Mouse (Mus musculus): ENCODE data around the gene Lama4. TPM values are rescaled to one million over a fixed set of nuclear protein-coding genes. Genes with fewer than 3 reads are reported as not detected.
A peak's percentile ranks its signal among the peaks of the same experiment; 100 is the strongest.

Lama4 gene
- total and polyA plus RNA-seq, 3 experiments: 40.7 to 55.4 (median 51.8) TPM

DNA sequence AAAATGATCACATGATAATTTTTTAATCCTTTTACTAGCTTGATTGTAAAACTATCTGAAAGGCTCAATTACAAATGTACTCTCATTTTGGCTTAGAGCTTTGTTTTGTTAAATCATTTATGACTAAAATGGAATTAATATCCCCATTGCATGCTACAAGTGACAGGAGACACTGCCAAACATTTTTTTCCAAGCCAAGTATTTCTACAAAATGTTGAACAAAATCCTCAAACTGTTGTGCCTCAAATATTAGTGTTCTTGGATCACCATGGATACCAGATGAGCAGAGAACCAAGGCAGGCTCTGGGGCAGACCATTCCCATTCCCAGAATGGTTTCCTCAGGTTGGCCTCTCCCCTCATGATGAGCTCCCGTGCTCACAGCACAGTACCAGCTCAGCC, 79.8 kb downstream of the Lama4 start:
- Histone ChIP-seq H3K27me3 (ENCODE audit: control insufficient read depth, insufficient read depth, low read length) (no peaks in the 10 kb centered on the region), H3K27ac (no peak overlapping the region)
- 74% methylated on average over 1 of the region's 1 CpGs for WGBS

GRCm38 (mm10) chr10:39047775-39048174, 82.5 kb downstream of the Lama4 start:
- no peaks in the 10 kb centered on the region for H3K27me3 ChIP-seq (ENCODE audit: control insufficient read depth, insufficient read depth, low read length)
- H3K4me1 ChIP-seq (ENCODE audit: control insufficient read depth, insufficient read depth, low read length): no peaks in the 10 kb centered on the region; the same call in 1 of the 2 replicates
- TF ChIP-seq EP300 (IDR thresholded peaks at IDR 0.05; ENCODE audit: insufficient read depth, low read depth, low read length): no peak
- TF ChIP-seq CTCF (IDR thresholded peaks at IDR 0.05): no peak
- no peak for TF ChIP-seq POLR2A (IDR thresholded peaks at IDR 0.05; ENCODE audit: insufficient read depth, low read depth, low read length)
- whole genome bisulfite sequencing: 77% methylated on average over 10 of the region's 10 CpGs
- H3K4me3 ChIP-seq: no peak overlapping the region
- H3K79me2 ChIP-seq (replicated peaks; ENCODE audit: control insufficient read depth, insufficient read depth, low read length): 0 out of 2 replicates have a peak, but pooled peaks cover 1% of the 10 kb centered on the region
- no peak overlapping the region for H3K9ac ChIP-seq (ENCODE audit: low read depth, low read length)
- intact Hi-C loops (cut with DNase I): no loop called here
- peaks cover 20% of the 10 kb centered on the region for H3K36me3 ChIP-seq (ENCODE audit: control insufficient read depth, insufficient read depth, low read length)
- H3K27ac ChIP-seq: no peak overlapping the region
- DNase-seq: peak; percentile 25 to 34

More for the DNA sequence above, 79.8 kb downstream of the Lama4 start:
- Histone ChIP-seq H3K9ac (ENCODE audit: low read depth, low read length) (no peak overlapping the region), H3K4me1 (ENCODE audit: control insufficient read depth, insufficient read depth, low read length) (no peaks in the 10 kb centered on the region; the same call in 1 of the 2 replicates), H3K36me3 (ENCODE audit: control insufficient read depth, insufficient read depth, low read length) (peaks cover 23% of the 10 kb centered on the region), H3K4me3 (no peak overlapping the region), H3K79me2 (replicated peaks; ENCODE audit: control insufficient read depth, insufficient read depth, low read length) (no peaks in the 10 kb centered on the region)
- intact Hi-C loops (cut with DNase I): no loop called here
- no peak for DNase-seq
- TF ChIP-seq POLR2A (IDR thresholded peaks at IDR 0.05; ENCODE audit: insufficient read depth, low read depth, low read length) (no peak), CTCF (IDR thresholded peaks at IDR 0.05) (no peak), EP300 (IDR thresholded peaks at IDR 0.05; ENCODE audit: insufficient read depth, low read depth, low read length) (no peak)

- no peak overlapping the region for H3K27ac ChIP-seq
- no peak overlapping the region for H3K9ac ChIP-seq (ENCODE audit: low read depth, low read length)
- TF ChIP-seq EP300 (IDR thresholded peaks at IDR 0.05; ENCODE audit: insufficient read depth, low read depth, low read length) (no peak), POLR2A (IDR thresholded peaks at IDR 0.05; ENCODE audit: insufficient read depth, low read depth, low read length) (no peak), CTCF (IDR thresholded peaks at IDR 0.05) (no peak)
- no peak overlapping the region for H3K4me3 ChIP-seq
- intact Hi-C loops (cut with DNase I): no loop called here
- no peaks in the 10 kb centered on the region for H3K27me3 ChIP-seq (ENCODE audit: control insufficient read depth, insufficient read depth, low read length)
- H3K4me1 ChIP-seq (ENCODE audit: control insufficient read depth, insufficient read depth, low read length): no peaks in the 10 kb centered on the region; the same call in 1 of the 2 replicates
- H3K79me2 ChIP-seq (replicated peaks; ENCODE audit: control insufficient read depth, insufficient read depth, low read length): 0 out of 2 replicates have a peak, but pooled peaks cover 1% of the 10 kb centered on the region
- no peak for DNase-seq
- H3K36me3 ChIP-seq (ENCODE audit: control insufficient read depth, insufficient read depth, low read length): peaks cover 16% of the 10 kb centered on the region
- 68% methylated on average over 8 of the region's 8 CpGs for WGBS
Measured at GRCm38 (mm10) chr10:39049581-39050294, 84.4 kb downstream of the Lama4 start.

DNA sequence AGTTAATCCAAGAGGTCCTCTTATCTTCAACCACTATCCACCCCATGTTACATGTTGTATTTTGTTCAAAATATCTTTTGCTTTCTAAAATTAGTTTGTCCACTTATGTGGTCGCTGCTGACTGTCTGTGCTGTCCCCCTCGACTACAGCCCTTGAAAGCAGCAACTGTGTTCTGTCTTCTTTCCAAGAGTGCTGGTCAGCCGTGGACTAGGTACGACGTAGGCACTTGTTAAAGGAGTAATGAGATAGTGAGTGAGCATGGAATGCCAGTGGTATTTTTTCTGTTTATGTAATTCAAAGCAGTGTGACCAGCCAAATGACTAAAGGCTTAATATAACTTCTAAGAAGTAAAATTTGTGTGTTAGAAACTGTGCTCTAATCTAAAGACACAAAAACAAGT, 90.7 kb downstream of the Lama4 start:
- WGBS: 54% methylated on average over 5 of the region's 5 CpGs
- intact Hi-C loops (cut with DNase I): no loop called here
- Histone ChIP-seq H3K27me3 (ENCODE audit: control insufficient read depth, insufficient read depth, low read length) (no peaks in the 10 kb centered on the region), H3K27ac (no peak overlapping the region), H3K79me2 (replicated peaks; ENCODE audit: control insufficient read depth, insufficient read depth, low read length) (no peaks in the 10 kb centered on the region), H3K4me1 (ENCODE audit: control insufficient read depth, insufficient read depth, low read length) (no peaks in the 10 kb centered on the region), H3K9ac (ENCODE audit: low read depth, low read length) (no peak overlapping the region), H3K4me3 (no peak overlapping the region), H3K36me3 (ENCODE audit: control insufficient read depth, insufficient read depth, low read length) (peaks cover 17% of the 10 kb centered on the region)
- DNase-seq: no peak
- no peak for TF ChIP-seq CTCF (IDR thresholded peaks at IDR 0.05)
- no peak for TF ChIP-seq EP300 (IDR thresholded peaks at IDR 0.05; ENCODE audit: insufficient read depth, low read depth, low read length)
- no peak for TF ChIP-seq POLR2A (IDR thresholded peaks at IDR 0.05; ENCODE audit: insufficient read depth, low read depth, low read length)

DNA sequence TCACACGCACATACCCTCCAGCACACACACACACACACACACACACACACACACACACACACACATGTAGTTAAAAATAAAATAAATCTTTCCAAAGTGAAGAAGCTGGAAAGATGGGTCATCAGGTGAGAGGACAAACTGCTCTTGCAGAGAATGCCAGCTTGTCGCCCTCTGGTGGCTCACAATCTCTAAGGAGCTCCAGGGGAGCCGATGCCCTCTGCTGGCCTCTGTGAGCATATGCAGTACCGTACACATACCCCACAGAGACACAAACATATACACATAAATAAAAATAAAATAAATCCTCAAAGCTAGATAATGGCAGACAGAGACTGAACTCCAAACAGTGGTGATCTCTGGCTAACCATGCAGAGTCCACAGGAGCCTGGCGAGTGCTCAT, 99.4 kb downstream of the Lama4 start:
- Histone ChIP-seq H3K4me1 (ENCODE audit: control insufficient read depth, insufficient read depth, low read length) (peaks cover 2% of the 10 kb centered on the region; the same call in 1 of the 2 replicates), H3K36me3 (ENCODE audit: control insufficient read depth, insufficient read depth, low read length) (peaks cover 7% of the 10 kb centered on the region), H3K27me3 (ENCODE audit: control insufficient read depth, insufficient read depth, low read length) (no peaks in the 10 kb centered on the region), H3K79me2 (replicated peaks; ENCODE audit: control insufficient read depth, insufficient read depth, low read length) (no peaks in the 10 kb centered on the region), H3K9ac (ENCODE audit: low read depth, low read length) (no peak overlapping the region), H3K4me3 (no peak overlapping the region), H3K27ac (no peak overlapping the region)
- intact Hi-C loops (cut with DNase I): no loop called here
- peak in 1 of 2 experiments; percentile 38 for DNase-seq
- WGBS: 94% methylated on average over 5 of the region's 5 CpGs
- TF ChIP-seq POLR2A (IDR thresholded peaks at IDR 0.05; ENCODE audit: insufficient read depth, low read depth, low read length) (no peak), CTCF (IDR thresholded peaks at IDR 0.05) (peak; percentile 74)

DNA sequence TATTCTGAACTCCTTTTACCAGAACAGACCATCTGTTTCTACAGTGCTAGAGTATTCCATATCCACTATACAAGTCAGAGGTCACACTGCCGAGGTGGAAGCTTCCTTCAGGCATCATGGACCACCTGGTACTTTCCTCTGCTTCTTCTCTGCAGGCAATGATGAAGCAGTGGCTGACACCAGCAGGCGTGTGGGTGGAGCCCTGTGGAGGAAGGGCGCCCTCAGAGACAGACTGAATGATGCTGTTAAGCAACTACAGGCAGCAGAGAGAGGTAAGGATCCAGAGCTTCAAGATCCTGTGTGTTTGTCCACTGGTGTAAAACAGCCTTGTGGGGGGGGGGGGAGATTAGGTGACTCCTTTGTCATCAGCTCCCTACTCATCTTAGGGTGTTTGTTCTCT, 100.1 kb downstream of the Lama4 start:
- H3K79me2 ChIP-seq (replicated peaks; ENCODE audit: control insufficient read depth, insufficient read depth, low read length): no peaks in the 10 kb centered on the region
- no peak for DNase-seq
- H3K36me3 ChIP-seq (ENCODE audit: control insufficient read depth, insufficient read depth, low read length): peaks cover 3% of the 10 kb centered on the region
- no peak overlapping the region for H3K27ac ChIP-seq
- no peaks in the 10 kb centered on the region for H3K27me3 ChIP-seq (ENCODE audit: control insufficient read depth, insufficient read depth, low read length)
- no peak overlapping the region for H3K9ac ChIP-seq (ENCODE audit: low read depth, low read length)
- TF ChIP-seq POLR2A (IDR thresholded peaks at IDR 0.05; ENCODE audit: insufficient read depth, low read depth, low read length) (no peak), EP300 (IDR thresholded peaks at IDR 0.05; ENCODE audit: insufficient read depth, low read depth, low read length) (no peak), CTCF (IDR thresholded peaks at IDR 0.05) (no peak)
- 74% methylated on average over 3 of the region's 3 CpGs for WGBS
- peaks cover 2% of the 10 kb centered on the region; the same call in 1 of the 2 replicates for H3K4me1 ChIP-seq (ENCODE audit: control insufficient read depth, insufficient read depth, low read length)
- no peak overlapping the region for H3K4me3 ChIP-seq
- intact Hi-C loops (cut with DNase I): no loop called here

All from heart, adult 2 months (tissue).